Mouse (Mus musculus) olfactory bulb, adult 2 months (tissue): ENCODE results near the gene Epdr1.
"Not testable (repeated sequence)": the region's sequence is repeated elsewhere in the genome, so short reads cannot be mapped to it uniquely, and the experiment has no call there.

ENCODE experiments used
- CTCF ChIP-seq: fragments of 200-500 bp; IDR thresholded peaks from 2 replicates; pipeline ENCODE4 v1.5.1; 2012; ENCODE audit warnings: low read depth, mild to moderate bottlenecking, low read length, moderate library complexity; ENCODE audit not compliant: insufficient read depth
- POLR2A ChIP-seq: fragments of 200-500 bp; IDR thresholded peaks from 2 replicates; pipeline ENCODE4 v1.6.1; 2012; ENCODE audit warnings: mild to moderate bottlenecking, low read depth, low read length, moderate library complexity; ENCODE audit not compliant: insufficient read depth

GRCm38 (mm10) chr13:19574723-19575122, 45.0 kb downstream of the Epdr1 start:
- not testable (repeated sequence) for TF ChIP-seq POLR2A, CTCF
